Mouse (Mus musculus) limb, embryonic 10.5 days (tissue): Measurements from ENCODE around the gene Ano10. TPM values are rescaled to one million over a fixed set of nuclear protein-coding genes. Genes with fewer than 3 reads are reported as not detected.

ENCODE experiments used
- DNase-seq: peaks from one replicate; pipeline ENCODE4 v3.0.0-alpha.2; 2017; ENCODE audit warnings: low spot score
- H3K27ac ChIP-seq: fragments of 300-500 bp; sonication (generic); 2 replicates; pipeline ENCODE4 v1.5.1; 2016; ENCODE audit warnings: mild to moderate bottlenecking
- H3K27me3 ChIP-seq: fragments of 300-500 bp; sonication (generic); 2 replicates; pipeline ENCODE4 v1.6.1; 2016; ENCODE audit warnings: low read depth, mild to moderate bottlenecking; ENCODE audit not compliant: poor library complexity, severe bottlenecking
- H3K36me3 ChIP-seq: fragments of 300-500 bp; sonication (generic); 2 replicates; pipeline ENCODE4 v1.6.1; 2016; ENCODE audit warnings: mild to moderate bottlenecking, moderate library complexity
- H3K4me1 ChIP-seq: fragments of 300-500 bp; sonication (generic); 2 replicates; pipeline ENCODE4 v1.6.1; 2016
- H3K4me3 ChIP-seq: fragments of 300-500 bp; sonication (generic); 2 replicates; pipeline ENCODE4 v1.5.1; 2016; ENCODE audit warnings: mild to moderate bottlenecking, moderate library complexity
- H3K9me3 ChIP-seq: fragments of 300-500 bp; sonication (generic); replicated peaks from 2 replicates; pipeline ENCODE4 v1.6.1; 2016; ENCODE audit warnings: mild to moderate bottlenecking
- WGBS: fragments of 180-500 bp; shearing (Covaris S2); methylation state at CpG from one replicate; pipeline ENCODE4 v1.1.7; 2016; 5-methylcytosine and 5-hydroxymethylcytosine counted together
- polyA plus RNA-seq: library from polyadenylated mRNA; unstranded; fragments of >200 nt; fragmentation: Nextera tagmentation; extraction: Ambion mirVana; gene quantifications from 2 replicates; pipeline ENCODE4 v1.2.1, GENCODE M21; 2016

Ano10 gene
- polyA plus RNA-seq, 1 experiment from 2014 or later, result 26.2 TPM

DNA sequence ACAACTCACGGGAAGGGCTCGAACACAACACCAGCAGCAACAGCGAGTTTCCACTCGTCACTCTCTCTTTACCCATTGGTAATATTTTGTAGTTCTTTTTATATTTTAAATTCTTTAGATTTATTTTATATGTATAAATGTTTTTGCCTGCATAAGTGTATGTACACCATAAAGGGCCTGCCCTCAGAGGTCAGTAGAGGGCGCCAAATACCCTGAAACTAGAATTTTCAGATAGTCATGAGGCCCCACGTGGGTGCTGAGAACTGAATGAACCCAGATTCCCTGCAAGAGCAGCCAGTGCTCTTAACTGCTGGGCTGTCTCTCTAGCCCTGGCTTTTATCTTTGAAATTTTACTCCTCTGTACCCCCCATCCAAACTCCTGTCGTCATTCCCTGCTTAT is 89.7 kb downstream of the Ano10 start:
- DNase-seq, result no peak
- no peaks in the 10 kb centered on the region for H3K27me3 ChIP-seq
- no peak overlapping the region for H3K27ac ChIP-seq
- H3K36me3 ChIP-seq, result no peaks in the 10 kb centered on the region
- H3K9me3 ChIP-seq, result no peaks in the 10 kb centered on the region
- H3K4me3 ChIP-seq, result no peak overlapping the region
- H3K4me1 ChIP-seq, result peaks cover 11% of the 10 kb centered on the region
- WGBS, result 61% methylated on average over 7 of the region's 7 CpGs

DNA sequence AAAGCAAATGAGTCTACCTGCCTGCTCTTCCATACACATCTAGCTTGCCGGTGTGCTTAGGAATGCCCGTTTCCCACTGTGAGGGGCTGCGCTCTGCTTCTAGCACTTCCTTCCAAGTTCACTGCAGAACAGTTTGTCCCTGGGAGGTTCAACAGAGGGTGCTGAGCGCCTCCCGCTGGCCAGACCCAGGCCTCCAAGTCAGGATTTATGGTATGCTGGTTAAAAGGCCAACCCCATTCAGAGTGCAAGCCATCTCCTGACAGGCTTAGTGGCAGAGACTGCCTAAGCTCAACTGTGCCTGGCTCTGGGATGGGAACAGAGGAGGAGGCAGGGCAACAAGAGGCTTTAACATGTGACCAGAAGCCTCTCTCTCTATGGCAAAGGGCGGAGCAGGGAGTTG is 95.0 kb downstream of the Ano10 start:
- Histone ChIP-seq H3K4me1 (peaks cover 10% of the 10 kb centered on the region), H3K27ac (no peak overlapping the region), H3K27me3 (no peaks in the 10 kb centered on the region), H3K4me3 (no peak overlapping the region), H3K36me3 (no peaks in the 10 kb centered on the region), H3K9me3 (no peaks in the 10 kb centered on the region)
- 25% methylated on average over 6 of the region's 6 CpGs for WGBS
- DNase-seq, result peak; percentile 47

DNA sequence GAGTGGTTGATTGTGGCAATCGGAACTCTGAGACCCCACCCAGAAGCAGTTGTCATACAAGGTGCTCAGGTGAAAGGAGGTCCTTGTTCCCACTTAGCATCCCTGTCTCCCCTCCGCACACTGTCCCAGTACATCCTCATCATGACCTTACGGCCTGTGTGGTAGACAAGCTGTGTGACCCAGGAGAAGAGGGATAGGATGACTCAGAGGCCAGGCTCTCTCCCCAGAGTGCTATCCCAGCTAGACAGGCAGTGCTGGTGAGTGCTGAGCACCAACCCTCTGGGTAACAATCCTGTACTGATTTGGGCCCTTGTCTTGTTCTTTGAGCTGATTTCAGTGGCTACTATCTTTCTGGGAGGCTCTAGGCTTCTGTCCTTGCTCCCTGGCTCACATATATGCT is 95.6 kb downstream of the Ano10 start:
- H3K9me3 ChIP-seq, result no peaks in the 10 kb centered on the region
- no peak overlapping the region for H3K4me3 ChIP-seq
- peaks cover 10% of the 10 kb centered on the region for H3K4me1 ChIP-seq
- no peak for DNase-seq
- 69% methylated on average over 3 of the region's 3 CpGs for WGBS
- H3K27ac ChIP-seq, result no peak overlapping the region
- no peaks in the 10 kb centered on the region for H3K27me3 ChIP-seq
- H3K36me3 ChIP-seq, result no peaks in the 10 kb centered on the region

DNA sequence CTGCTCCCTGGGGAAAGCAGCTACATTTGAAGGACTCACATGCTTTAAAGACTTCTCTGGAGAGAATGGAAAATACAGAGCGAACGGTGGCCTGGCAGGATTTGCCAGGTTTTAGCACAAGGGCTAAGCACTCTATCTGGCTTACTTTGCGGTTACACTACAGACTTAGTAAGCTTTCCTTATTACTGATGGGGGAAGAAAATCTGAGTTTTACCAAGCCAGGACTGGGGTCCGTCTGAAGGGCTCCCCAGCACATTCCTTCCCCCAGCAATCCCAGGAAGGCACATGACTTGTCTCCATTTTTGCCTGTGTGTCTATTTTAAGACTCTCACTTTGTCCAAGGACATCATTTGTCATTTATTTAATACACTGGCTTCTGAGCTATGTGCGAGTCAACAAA is 97.2 kb downstream of the Ano10 start:
- no peak for DNase-seq
- H3K4me1 ChIP-seq, result peaks cover 20% of the 10 kb centered on the region
- no peaks in the 10 kb centered on the region for H3K36me3 ChIP-seq
- whole genome bisulfite sequencing, result 87% methylated on average over 5 of the region's 5 CpGs
- H3K9me3 ChIP-seq, result no peaks in the 10 kb centered on the region
- no peaks in the 10 kb centered on the region for H3K27me3 ChIP-seq
- H3K4me3 ChIP-seq, result no peak overlapping the region
- H3K27ac ChIP-seq, result no peak overlapping the region

DNA sequence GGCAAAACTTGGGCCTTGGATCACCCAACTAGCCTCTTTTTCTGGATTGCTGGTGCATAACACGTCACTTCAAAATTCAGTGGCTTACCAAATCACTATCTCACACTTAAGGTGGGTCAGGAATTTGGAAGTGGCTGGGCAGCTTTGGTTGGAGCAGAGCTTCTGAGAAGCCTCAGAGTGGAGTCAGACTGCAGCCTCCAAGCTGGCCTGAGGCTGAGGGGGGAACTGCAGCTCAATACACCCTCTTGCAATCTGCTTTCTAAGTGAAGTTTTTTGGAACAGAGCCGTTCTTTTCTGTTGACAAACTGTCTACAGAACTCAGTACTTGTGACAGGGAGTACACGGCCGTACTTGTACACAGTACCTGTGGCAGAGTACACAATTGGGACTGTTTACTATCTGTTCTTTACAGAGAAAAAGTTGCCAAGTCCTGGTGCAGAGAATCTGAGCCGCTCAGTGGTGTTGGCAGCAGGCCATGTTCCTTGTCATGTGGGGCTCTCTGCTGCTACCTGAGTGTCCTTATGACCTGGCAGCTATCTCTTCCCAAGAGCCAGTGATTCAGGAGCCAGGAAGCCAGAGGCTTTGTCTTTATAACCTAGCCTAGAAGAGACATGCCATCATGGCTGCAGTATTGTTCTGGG is 99.1 kb downstream of the Ano10 start:
- WGBS, result 92% methylated on average over 5 of the region's 5 CpGs
- Histone ChIP-seq H3K9me3 (no peaks in the 10 kb centered on the region), H3K36me3 (no peaks in the 10 kb centered on the region), H3K4me1 (peaks cover 22% of the 10 kb centered on the region), H3K4me3 (no peak overlapping the region), H3K27me3 (no peaks in the 10 kb centered on the region), H3K27ac (no peak overlapping the region)
- no peak for DNase-seq

DNA sequence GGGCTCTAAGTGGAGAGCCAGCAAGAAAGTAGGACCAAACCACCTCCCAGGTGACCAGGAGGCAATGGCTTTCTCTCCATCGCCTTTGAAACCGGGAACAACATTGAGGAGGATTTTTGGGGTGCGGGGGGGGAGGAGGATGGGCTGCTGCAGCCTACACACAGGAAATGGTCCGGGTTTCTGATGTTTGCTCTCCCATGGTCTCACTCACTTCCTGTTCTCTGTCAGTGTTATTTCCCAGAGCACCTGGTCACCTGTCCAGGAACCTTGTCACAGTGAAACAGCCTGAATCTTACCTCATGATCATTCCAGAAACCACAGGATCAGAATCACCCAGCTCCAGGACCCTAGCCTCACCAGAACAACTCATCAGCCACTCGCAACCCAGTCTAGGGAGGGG is 100.4 kb downstream of the Ano10 start:
- Histone ChIP-seq H3K27me3 (no peaks in the 10 kb centered on the region), H3K4me3 (no peak overlapping the region), H3K9me3 (no peaks in the 10 kb centered on the region), H3K4me1 (peaks cover 12% of the 10 kb centered on the region), H3K27ac (no peak overlapping the region), H3K36me3 (no peaks in the 10 kb centered on the region)
- DNase-seq, result no peak
- WGBS, result 85% methylated on average over 5 of the region's 5 CpGs

DNA sequence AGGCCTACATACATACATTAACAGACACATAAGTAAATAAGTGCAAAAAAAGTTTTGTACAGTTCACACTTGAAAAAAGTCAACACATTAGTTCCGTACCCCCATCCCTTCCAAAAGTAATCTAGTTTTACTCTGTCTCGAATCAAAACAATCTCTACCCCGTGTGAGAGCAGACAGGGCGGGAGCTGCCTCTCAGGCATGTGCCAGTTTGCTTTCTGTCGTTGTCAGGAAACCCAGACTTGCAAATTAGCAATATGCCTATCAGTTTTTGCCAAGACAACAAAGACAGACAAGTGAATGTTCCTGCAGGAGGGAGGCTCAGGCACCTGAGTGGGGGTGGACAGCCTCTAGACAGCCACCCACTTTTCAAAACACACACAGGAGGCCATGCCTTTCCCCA is 100.9 kb downstream of the Ano10 start:
- Histone ChIP-seq H3K4me1 (peaks cover 12% of the 10 kb centered on the region), H3K36me3 (no peaks in the 10 kb centered on the region), H3K27ac (no peak overlapping the region), H3K27me3 (no peaks in the 10 kb centered on the region), H3K4me3 (no peak overlapping the region), H3K9me3 (no peaks in the 10 kb centered on the region)
- DNase-seq, result no peak
- WGBS, result 83% methylated on average over 5 of the region's 5 CpGs

DNA sequence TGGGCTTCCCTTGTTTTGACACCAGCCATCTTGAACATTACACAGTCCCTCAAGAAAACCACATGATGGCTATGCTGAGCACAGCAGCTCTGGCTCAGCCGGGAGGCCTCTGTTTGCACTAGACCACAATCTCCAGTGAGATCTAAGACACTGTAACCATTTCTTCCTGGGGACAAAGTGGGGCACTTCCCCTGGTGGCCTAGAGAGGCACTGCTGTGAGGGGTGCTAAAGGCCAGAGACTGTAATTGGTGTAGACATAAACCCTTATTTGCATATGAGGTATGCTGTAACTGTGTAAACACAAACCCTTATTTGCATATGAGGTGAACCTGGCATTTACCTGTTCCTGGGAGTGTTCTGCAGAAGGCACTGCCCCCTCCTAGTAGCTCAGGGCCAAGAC is 105.5 kb downstream of the Ano10 start:
- Histone ChIP-seq H3K4me3 (no peak overlapping the region), H3K27me3 (no peaks in the 10 kb centered on the region), H3K9me3 (no peaks in the 10 kb centered on the region), H3K4me1 (peaks cover 17% of the 10 kb centered on the region), H3K36me3 (no peaks in the 10 kb centered on the region), H3K27ac (no peak overlapping the region)
- 76% methylated on average over 1 of the region's 1 CpGs for WGBS
- no peak for DNase-seq

DNA sequence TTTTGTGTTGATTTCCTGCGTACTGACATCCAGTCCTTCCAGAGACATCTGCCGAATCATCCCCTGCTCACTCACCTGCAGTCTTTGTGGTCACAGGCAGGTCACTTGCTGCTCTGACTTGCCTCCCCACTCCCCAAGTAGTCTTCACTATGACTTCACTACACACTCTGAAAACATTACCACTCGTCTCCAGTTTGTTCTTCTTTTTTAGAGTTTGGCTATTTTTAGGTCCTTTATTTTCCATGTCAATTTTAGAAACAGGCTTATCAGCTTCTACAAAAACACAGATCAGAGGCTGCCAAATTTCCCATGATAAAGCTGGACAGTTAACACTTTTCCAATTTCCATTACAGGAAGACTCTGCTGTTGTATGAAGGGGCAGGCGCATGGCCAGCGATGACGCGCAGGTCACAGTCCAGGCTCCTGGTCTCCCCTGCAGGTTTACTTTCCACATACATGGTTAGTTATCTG is 106.7 kb downstream of the Ano10 start:
- WGBS, result 89% methylated on average over 7 of the region's 7 CpGs
- Histone ChIP-seq H3K27ac (no peak overlapping the region), H3K36me3 (no peaks in the 10 kb centered on the region), H3K4me1 (peaks cover 11% of the 10 kb centered on the region), H3K27me3 (no peaks in the 10 kb centered on the region), H3K4me3 (no peak overlapping the region), H3K9me3 (no peaks in the 10 kb centered on the region)
- DNase-seq, result no peak

DNA sequence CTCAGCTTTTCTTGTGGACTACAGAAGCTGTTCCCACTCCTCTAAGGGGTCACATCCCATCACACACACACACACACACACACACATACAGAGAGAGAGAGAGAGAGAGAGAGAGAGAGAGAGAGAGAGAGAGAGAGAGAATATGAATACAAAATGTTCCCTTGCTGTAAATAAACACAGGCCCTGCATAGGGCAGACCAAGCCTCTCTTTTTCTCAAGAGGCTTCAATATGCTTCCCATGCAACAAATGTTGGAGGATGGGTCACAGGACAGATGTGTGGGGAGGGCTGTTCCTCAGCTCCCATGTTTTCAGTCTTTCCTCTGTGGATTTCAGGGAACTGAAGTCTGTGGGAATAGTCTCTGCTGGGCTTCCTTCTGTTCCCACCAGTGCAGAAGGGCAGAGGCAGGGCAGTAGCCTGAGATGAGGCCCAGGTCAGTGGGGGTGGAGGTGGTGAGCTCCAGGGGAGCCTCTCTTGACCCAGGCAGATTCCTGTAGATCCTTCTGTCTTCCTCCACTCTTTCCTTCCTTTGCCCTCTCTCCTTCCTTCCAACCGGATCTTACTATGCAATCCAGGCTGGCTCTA is 107.5 kb downstream of the Ano10 start:
- no peak overlapping the region for H3K27ac ChIP-seq
- 63% methylated on average over 1 of the region's 1 CpGs for WGBS
- H3K36me3 ChIP-seq, result no peaks in the 10 kb centered on the region

DNA sequence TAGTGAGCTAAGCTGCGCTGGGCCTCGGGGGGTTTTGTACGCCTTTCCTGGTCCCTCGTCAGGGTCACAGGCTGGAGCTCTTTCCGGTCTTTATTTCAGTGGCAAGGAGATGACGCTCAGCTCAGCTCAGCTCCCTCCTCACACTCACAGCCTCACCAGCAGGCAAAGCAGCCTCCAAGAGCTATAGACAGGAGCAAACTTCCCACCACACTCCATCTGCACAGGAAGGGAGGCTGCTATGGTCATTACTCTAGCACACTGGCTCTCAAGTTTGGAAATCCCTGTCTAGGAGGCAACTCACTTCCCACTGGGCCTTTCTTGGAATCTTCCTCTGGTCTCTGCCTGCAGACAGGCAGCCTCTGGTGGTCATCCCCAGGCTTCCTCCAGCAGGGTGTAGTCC is 108.3 kb downstream of the Ano10 start:
- no peak for DNase-seq
- 75% methylated on average over 6 of the region's 6 CpGs for WGBS
- Histone ChIP-seq H3K4me1 (peaks cover 5% of the 10 kb centered on the region), H3K27me3 (no peaks in the 10 kb centered on the region), H3K27ac (no peak overlapping the region), H3K4me3 (no peak overlapping the region), H3K9me3 (no peaks in the 10 kb centered on the region), H3K36me3 (no peaks in the 10 kb centered on the region)

More for the DNA sequence above, 107.5 kb downstream of the Ano10 start:
- Histone ChIP-seq H3K9me3 (no peaks in the 10 kb centered on the region), H3K27me3 (no peaks in the 10 kb centered on the region), H3K4me3 (no peak overlapping the region), H3K4me1 (peaks cover 5% of the 10 kb centered on the region)
- DNase-seq, result no peak

DNA sequence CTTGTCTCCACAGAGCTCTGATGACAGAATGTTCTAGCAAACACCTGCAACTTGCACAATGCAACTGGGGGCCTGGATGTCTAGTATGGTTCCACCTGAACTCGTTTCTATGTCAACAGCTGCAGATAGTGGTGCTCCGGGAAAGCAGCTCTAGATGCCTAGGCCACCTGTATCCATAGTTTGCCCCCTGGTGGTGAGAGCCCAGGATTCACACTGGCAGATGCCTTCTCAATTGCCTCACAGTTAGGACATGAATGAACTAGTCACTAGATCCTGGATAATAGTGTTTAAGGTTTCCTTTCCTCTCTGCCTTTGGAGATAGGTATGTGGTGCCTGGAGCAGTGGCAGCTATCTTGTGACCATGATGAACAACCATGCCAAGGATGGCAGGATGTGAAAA is 109.2 kb downstream of the Ano10 start:
- 24% methylated on average over 2 of the region's 2 CpGs for WGBS
- no peak overlapping the region for H3K27ac ChIP-seq
- H3K36me3 ChIP-seq, result no peaks in the 10 kb centered on the region
- DNase-seq, result peak; percentile 74
- H3K4me3 ChIP-seq, result no peak overlapping the region
- no peaks in the 10 kb centered on the region for H3K9me3 ChIP-seq
- H3K27me3 ChIP-seq, result no peaks in the 10 kb centered on the region
- peaks cover 5% of the 10 kb centered on the region for H3K4me1 ChIP-seq

DNA sequence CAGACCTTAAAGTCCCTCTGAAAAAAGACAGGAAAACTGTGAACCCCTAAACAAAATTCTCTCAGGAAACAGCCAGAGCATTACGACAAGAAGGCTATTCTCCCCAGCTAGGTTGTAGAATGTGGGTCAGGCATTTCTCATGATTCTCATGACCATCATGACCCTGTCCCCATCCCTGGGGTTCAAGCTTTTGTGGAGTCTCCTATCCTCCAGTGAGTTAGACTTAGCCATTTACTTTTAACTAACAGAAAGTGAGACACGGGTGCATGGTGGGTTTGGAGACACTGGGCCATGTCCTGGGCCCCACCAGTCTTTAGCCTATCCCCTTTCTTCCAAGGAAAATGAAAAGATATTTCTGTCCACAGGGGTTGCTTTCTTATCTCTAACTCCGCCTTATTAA is 109.9 kb downstream of the Ano10 start:
- Histone ChIP-seq H3K27me3 (no peaks in the 10 kb centered on the region), H3K4me3 (no peak overlapping the region), H3K27ac (no peak overlapping the region), H3K36me3 (no peaks in the 10 kb centered on the region), H3K4me1 (peaks cover 5% of the 10 kb centered on the region), H3K9me3 (no peaks in the 10 kb centered on the region)
- no peak for DNase-seq
- WGBS, result 88% methylated on average over 3 of the region's 3 CpGs

DNA sequence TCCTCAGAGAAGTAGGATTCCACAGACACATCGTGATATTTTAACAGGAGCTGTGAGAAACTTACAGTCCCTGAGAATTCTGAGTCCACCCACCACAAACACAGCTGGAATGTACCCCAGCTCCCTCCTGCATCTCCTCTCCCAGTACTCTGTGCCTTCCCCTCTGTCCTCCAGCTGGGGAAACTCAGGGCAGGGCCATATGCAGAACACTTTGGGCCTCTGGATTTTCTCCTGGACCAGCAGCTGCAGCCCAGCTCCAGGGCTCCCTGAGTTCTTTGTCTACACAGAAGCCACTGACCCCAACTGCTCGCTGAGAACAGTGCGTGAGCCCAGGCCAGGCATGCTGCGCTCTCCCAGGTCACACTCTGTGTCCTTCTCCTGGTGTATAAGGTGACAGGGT is 111.1 kb downstream of the Ano10 start:
- H3K4me1 ChIP-seq, result peaks cover 8% of the 10 kb centered on the region
- no peaks in the 10 kb centered on the region for H3K9me3 ChIP-seq
- H3K27me3 ChIP-seq, result no peaks in the 10 kb centered on the region
- DNase-seq, result no peak
- WGBS, result 79% methylated on average over 4 of the region's 4 CpGs
- H3K36me3 ChIP-seq, result no peaks in the 10 kb centered on the region
- no peak overlapping the region for H3K4me3 ChIP-seq
- no peak overlapping the region for H3K27ac ChIP-seq
